Mouse (Mus musculus): ENCODE measurements around the gene Gm2022.
"Not testable (repeated sequence)": the region's sequence is repeated elsewhere in the genome, so short reads cannot be mapped to it uniquely, and the experiment has no call there.

The Gm2022 gene

DNA sequence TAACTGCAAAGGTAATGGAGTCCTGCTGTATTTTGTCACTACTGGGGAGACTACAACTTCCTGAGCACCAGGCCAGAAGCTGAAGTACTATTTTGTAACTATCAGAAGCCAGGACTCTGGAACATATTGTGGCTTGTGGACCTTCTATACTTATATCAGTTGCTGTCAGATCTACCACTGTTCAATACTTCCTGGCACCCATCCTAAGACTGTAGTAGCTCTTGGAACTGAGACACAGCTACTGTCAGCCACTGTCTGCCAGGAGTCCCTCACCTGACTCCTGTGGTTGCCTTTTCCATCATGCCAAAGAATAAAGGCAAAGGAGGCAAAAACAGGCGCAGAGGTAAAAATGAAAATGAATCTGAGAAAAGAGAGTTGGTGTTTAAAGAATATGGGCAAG, at the start of gene Gm2022:
Gene Gm2022, plus strand, starts transcription at position 301 of the 400 bp plus-strand sequence.
- not testable (repeated sequence) for DNase-seq

DNA sequence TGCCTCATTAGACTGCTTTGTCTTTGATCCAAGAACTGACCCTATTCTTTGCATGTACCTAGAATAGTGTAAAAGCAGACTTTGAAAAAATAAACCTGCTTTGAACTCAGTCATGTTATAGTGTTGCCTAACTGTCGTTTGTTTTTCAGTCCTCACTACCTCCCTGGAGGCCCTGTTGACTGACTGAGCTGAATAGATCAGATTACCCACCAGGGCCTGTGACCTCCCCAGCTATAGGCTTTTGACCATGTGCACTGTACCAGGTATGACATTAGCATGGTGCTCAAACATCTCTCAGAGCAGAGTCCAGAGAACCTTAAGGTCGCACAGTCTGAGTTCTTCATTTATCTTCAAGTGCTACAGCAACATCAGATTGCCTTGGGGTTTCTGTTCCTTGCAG, 44.5 kb upstream of the Gm2022 start:
- not testable (repeated sequence) for DNase-seq

DNA sequence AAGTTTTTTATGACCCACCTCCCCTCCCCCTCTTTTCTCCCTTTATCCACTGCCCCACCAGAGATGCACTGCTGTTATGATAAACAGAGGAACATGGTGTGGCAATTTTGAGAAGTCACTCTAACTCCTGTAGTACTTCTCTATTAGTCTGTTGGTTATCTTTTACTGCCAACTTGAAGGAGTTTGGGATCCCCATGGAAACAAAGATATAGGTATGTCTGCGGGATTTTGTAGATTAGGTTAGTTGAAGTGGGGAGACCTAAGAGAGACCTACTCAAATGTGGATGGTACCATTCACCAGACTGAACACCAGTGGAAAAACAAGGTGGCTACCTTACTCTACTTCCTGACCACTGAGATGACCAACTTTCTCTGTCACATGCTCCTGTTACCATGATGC, 39.1 kb upstream of the Gm2022 start:
- DNase-seq, result not testable (repeated sequence)

GRCm38 (mm10) chr12:87861740-87862692, 33.2 kb upstream of the Gm2022 start:
- not testable (repeated sequence) for DNase-seq

- DNase-seq, result not testable (repeated sequence)
Observed at GRCm38 (mm10) chr12:87863638-87864037, 31.5 kb upstream of the Gm2022 start.

DNA sequence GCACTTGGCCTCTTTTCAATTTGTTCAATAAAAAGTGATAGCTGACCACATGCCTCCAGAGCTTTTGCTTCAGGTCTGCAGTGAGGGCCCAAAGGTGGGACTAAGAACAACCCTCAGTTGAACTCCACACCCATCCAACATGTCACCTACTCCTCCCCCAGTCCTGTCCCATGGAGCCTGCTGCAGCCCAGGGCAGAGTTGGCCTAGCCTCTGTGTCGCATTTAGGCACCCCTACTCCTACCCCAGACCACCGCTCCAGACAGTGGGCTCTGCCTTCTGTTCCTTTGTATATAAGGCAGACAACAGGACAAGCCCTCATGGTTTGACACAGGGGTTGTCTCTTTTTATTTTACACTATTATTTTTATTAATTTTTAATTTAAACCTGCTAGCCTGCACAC, 31.1 kb upstream of the Gm2022 start:
- not testable (repeated sequence) for DNase-seq

DNA sequence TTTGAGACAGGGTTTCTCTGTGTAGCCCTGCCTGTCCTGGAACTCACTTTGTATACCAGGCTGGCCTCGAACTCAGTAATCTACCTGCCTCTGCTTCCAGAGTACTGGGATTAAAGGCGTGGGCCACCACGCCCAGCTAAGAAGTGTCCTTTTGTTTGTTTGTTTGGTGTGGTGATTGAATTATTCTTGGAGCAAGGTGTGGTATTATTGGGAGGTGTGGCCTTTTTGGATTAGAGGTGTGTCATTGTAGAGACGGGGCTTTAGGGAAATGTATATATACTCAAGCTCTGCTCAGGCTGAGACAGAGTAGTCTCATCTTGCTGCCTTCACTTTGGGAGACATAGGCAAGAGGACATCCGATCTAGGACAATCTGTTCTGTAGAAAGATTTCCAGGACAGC, 21.4 kb upstream of the Gm2022 start, which contains the start of gene Gm2016:
Gene Gm2016, plus strand, starts transcription at position 301 of the 400 bp plus-strand sequence.
- DNase-seq, result not testable (repeated sequence)

DNA sequence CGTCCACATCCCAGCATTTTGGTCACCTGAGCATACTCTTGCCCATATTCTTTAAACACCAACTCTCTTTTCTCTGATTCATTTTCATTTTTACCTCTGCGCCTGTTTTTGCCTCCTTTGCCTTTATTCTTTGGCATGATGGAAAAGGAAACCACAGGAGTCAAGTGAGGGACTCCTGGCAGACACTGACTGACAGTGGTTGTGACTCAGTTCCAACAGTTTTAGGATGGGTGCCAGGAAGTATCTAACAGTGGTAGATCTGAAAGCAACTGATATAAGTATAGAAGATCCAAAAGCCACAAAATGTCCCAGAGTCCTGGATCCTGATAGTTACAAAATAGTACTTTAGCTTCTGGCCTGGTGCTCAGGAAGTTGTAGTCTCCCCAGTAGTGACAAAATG, 24.6 kb downstream of the Gm2022 start, which contains the start of gene Gm2035:
Gene Gm2035, minus strand, starts transcription at position 137 of the 400 bp plus-strand sequence.
- not testable (repeated sequence) for DNase-seq
